Mouse (Mus musculus) liver, adult 2 months (tissue): ENCODE results near the gene Tox2.

Experiments used
- CTCF ChIP-seq: fragments of 200-500 bp; IDR thresholded peaks from 2 replicates; pipeline ENCODE4 v1.5.1; 2011; ENCODE audit warnings: low read depth, low read length, control low read depth
- POLR2A ChIP-seq: fragments of 200-500 bp; IDR thresholded peaks from 2 replicates; pipeline ENCODE4 v1.6.1; 2011; ENCODE audit warnings: low read length, control low read depth; ENCODE audit not compliant: insufficient read depth; ENCODE audit errors: extremely low read depth

GRCm38 (mm10) chr2:163355666-163356065, 152.7 kb downstream of the Tox2 start:
- TF ChIP-seq CTCF = no peak
- no peak for TF ChIP-seq POLR2A
